Mouse (Mus musculus): ENCODE results near the gene Slc39a2. TPM values are rescaled to one million over a fixed set of nuclear protein-coding genes. Genes with fewer than 3 reads are reported as not detected.
A peak's percentile ranks its signal among the peaks of the same experiment; 100 is the strongest.
"Not testable (repeated sequence)": the region's sequence is repeated elsewhere in the genome, so short reads cannot be mapped to it uniquely, and the experiment has no call there.

Slc39a2 gene
- total RNA-seq, 4 experiments from 2014 or later = 0.11 to 0.48 (median 0.33) TPM

- peak; percentile 40 to 58 for DNase-seq (ENCODE audit: low spot score in 2 of 2)
Measured at GRCm38 (mm10) chr14:51902806-51903710, 10.4 kb downstream of the Slc39a2 start.

GRCm38 (mm10) chr14:51903782-51904181 lies 11.1 kb downstream of the Slc39a2 start:
- no peak for DNase-seq (ENCODE audit: low spot score in 2 of 2)

- DNase-seq (ENCODE audit: low spot score in 2 of 2) = no peak
Measured at GRCm38 (mm10) chr14:51904706-51905105, 12.0 kb downstream of the Slc39a2 start.

DNA sequence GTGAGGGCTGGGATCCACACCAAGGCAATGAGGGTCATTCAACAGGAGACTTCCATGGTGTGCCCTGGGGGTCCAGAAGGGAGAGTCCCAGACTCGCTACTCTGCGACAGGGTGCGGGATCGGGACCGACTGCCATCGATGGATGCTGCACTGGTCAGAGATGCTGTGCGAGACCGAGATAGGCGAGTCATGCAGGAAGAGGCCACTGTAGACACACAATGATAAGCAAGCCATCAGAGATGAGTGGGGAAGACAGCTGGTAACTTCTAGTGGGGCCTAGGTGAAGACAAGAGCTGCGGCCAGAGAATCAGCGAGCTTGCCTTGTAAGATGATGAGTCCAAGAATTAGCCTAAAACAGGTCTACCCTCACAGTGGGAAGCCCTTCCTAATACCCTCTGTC lies 13.4 kb downstream of the Slc39a2 start:
- no peak for DNase-seq (ENCODE audit: low spot score in 2 of 2)

DNA sequence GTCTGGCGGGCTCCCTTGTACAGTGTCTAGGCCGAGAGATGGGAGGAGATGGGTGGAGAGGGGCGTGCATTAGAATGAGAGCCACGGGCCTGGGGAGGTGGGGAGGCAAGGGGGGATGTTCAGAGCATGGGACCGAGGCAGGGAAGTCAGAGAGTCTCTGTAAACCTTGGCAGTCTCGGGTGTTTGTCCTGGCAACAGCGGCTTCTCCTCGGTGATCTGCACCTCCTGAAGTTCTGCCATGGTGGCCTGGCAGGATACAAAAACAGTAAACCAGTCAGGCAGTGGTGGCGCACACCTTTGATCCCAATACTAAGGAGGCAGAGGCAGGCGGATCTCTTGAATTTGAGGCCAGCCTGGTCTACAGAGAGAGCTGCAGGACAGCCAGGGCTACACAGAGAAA lies 18.6 kb downstream of the Slc39a2 start:
- no peak for DNase-seq (ENCODE audit: low spot score in 2 of 2)

DNA sequence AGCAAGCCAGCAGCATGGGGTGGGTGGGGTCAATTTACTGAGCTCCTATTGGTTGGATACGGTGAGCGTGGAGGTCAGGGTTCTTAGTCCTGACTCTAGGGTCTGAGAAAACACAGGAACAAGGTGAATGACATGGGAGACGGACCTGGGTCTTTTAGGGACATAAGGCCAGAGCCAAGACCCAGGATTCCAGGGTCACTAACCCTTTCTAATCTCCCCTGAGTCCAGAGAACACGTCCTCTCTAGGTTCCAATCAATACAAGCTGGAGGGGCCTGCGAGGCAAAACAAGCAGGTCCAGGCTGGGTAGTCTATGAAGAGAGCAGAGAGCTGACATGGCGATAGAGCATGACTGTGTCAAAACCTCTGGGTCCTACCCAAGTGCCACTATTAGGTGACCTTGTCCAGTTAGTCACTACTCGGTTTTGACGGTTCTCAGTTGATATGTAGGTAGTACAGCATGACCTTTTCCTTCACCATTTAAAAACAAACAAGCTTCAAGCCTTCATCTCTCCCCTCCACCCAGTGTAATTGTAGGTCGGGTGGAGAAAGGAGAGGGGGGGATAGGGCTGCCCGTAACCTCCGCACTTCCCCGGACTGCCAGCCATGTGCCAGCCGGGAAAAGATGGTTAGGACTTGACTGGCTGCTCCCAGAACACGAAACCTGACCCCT lies 19.8 kb downstream of the Slc39a2 start:
- DNase-seq (ENCODE audit: low spot score in 2 of 2) = peak in 1 of 2 experiments; percentile 28

GRCm38 (mm10) chr14:51913062-51913959 lies 20.6 kb downstream of the Slc39a2 start:
- peak; percentile 84 to 93 for DNase-seq (ENCODE audit: low spot score in 2 of 2)

GRCm38 (mm10) chr14:51913960-51914762 lies 21.5 kb downstream of the Slc39a2 start, which contains the start of gene Ndrg2:
Gene Ndrg2, minus strand, starts transcription at chr14:51914158.
- peak; percentile 86 to 92 for DNase-seq (ENCODE audit: low spot score in 2 of 2)

GRCm38 (mm10) chr14:51915030-51915429 lies 22.3 kb downstream of the Slc39a2 start:
- DNase-seq (ENCODE audit: low spot score in 2 of 2) = peak in 1 of 2 experiments; percentile 51

DNA sequence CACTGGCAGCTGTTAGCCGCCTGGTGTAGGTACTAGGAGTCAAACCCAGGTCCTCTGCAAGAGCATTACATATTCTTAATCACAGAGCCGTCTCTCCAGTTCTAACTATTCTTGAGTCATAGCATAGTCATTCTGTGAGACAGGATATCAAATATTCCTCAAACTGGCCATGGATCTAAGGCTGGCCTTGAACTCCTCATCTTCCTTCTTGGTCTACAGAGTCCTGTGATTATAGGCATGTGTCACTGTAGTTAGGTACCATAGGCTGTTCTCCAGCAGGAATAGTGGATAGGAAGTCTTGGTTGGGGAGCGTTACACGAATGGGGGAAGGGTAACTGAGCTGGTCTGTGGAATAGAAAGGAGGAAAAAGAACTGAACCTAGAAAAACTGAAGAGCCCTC lies 23.9 kb downstream of the Slc39a2 start:
- no peak for DNase-seq (ENCODE audit: low spot score in 2 of 2)

- DNase-seq (ENCODE audit: low spot score in 2 of 2) = no peak
Measured at GRCm38 (mm10) chr14:51918125-51918524, 25.4 kb downstream of the Slc39a2 start, which contains the start of gene Tppp2. Gene Tppp2, plus strand, starts transcription at chr14:51918425.

GRCm38 (mm10) chr14:51918966-51919365 lies 26.3 kb downstream of the Slc39a2 start:
- peak; percentile 59 to 73 for DNase-seq (ENCODE audit: low spot score in 2 of 2)

DNA sequence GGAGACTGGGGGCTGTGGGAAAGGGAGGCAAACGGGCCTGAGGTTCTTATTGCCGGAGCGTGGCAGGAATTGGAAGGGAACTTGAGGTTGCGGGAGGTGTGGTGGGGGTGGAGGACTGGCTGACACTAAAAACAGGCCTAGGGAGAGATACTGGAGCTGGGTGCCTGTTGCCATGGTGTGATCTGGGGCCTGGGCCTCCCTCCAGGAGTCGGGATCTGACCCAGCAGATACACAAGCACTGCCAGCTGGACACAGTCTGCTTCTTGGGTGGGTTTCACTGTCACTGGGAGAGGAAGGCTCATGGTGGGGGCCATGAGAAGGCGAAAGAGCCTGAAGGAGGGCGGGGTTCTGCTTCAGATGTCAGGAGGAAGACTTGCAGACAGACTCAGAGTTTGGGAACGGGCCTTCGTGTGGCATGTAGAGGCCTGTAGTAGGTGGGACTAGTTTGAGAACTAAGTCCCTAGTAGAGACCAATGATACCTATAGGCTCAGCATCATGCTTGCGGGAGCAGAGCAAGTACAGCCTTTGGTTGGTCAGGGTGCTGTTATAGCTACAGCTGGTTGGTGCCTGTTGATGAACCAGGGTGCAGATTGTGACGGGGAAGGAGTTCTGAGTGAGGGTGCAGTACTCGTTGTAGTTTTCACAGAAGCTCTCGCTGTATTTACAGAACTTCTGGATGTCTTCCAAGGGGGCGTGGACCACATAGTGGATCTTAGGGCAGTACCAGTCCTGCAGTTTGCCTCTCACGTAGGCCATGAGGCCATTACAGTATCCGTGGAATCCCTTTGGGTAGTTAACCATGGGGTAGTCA lies 29.3 kb downstream of the Slc39a2 start:
- DNase-seq (ENCODE audit: low spot score in 2 of 2) = peak; percentile 79 to 89

DNA sequence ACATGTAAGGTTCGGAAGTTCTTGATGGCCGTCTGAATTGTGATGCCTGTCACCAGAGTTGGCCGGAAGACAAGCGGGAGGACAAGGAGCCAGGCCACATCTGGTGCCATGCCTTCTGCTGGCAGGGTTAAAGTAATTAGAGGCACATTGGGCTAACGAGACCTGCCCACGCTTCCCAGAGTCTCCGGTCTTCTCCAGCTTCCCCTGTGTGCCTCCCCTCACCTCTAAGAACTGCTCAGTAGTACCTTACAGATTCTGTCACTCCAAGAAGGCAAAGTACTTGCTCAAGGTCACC lies 29.8 kb downstream of the Slc39a2 start, which contains the start of gene Rnase13:
Gene Rnase13, minus strand, starts transcription at position 203 of the 295 bp plus-strand sequence.
- peak in 1 of 2 experiments; percentile 61 for DNase-seq (ENCODE audit: low spot score in 2 of 2)

GRCm38 (mm10) chr14:51922910-51923309 lies 30.2 kb downstream of the Slc39a2 start:
- DNase-seq (ENCODE audit: low spot score in 2 of 2) = no peak

DNA sequence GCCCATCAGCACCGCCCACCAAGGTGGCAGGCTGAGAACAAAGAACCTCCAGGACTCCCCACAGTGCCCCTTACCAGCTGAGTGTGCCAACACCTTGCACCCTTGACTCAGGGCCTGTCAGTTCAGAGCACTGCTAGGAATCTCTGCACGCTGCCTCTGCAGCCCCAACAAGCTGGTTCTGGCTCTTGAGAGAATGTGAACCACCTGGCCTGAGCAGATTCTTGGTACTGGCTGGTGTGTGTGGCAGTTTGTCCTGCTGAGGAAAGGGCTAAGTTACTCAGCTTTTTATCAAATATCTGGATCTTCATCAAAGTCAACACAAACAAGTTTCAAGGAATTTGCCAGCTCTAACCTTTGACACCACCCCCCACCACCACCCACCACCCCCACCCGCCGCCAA lies 30.8 kb downstream of the Slc39a2 start:
- DNase-seq (ENCODE audit: low spot score in 2 of 2) = no peak

- not testable (repeated sequence) for DNase-seq (ENCODE audit: low spot score in 2 of 2)
Measured at GRCm38 (mm10) chr14:51926930-51927329, 34.2 kb downstream of the Slc39a2 start.

DNA sequence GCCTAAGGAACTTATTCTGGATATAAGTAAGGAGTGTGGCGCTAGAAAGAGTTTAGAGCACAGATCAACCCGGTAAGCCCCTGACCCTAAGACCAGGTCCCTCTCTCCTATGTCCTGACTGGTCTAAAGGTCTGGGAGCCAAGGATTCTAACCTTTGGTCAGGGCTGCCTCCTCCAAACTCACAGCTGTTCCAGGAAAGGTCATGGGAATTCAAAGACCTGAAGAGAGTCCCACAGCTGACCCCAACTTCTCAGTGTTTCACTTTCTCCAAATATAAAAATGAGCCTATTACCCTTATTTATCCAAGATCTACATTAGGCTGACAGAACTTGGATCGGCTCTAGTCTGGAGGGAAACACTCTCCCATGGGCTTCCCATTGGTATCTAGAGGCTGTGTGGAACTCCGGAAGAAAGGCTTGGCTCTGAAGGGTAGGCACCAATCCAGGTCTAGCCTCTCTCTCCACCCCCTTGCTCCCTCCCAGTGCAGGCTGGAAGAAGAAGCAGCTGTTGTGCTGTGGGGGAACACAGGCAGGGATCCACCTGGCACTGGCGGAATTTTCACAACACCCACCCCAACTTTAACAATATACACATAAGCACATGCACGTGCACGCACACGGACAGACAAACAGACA lies 36.7 kb downstream of the Slc39a2 start:
- DNase-seq (ENCODE audit: low spot score in 2 of 2) = peak; percentile 54 to 75

- DNase-seq (ENCODE audit: low spot score in 2 of 2) = no peak
Measured at GRCm38 (mm10) chr14:51929968-51930367, 37.3 kb downstream of the Slc39a2 start.

Measured in gastrocnemius, adult 8-10 months (tissue).